Mouse (Mus musculus) G1E (cell line): ENCODE data around the gene Fmnl2.

ENCODE experiments used
- CTCF ChIP-seq: IDR thresholded peaks from 2 replicates; pipeline ENCODE4 v1.5.1; 2012; ENCODE audit warnings: low read depth, low read length, inconsistent platforms, mixed read lengths
- TAL1 ChIP-seq: conservative IDR thresholded peaks from 2 replicates; pipeline ENCODE4 v1.6.1; 2012; ENCODE audit warnings: low read depth, low read length, inconsistent platforms, mixed read lengths

DNA sequence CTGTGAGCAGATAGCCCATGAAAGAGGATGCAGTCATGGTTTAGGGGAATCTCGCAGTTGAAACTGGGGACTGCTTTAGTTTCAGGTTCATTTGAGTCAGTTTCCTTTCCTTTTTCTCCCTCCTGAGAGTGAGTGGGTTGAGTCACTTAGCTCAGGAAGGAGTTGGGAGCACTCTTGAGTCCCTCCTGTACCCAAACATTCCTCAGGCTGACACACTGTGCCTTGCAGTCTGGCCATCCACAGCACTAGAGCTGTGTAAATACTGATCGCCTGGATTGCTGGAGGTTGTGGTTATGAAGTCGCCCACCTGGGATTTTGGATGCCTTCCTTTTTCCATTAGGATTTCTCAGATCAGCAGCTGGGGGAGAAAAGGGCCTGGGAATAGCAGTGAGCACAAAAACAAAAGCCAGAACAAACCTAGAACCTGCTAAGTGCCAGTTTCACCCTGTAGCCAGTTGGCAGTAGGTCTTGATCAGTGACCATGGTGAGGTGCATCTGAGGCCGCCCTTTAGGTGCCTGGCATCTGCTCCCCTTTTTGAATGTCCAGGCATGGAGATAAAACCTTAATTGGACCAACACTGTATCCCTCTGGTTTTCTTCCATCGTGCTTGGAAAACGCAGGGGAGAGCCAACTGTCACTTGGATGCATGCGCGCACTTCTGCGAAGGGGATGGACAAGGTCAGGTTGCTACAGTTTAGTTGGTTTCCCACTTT, 4.5 kb downstream of the Fmnl2 start:
- TF ChIP-seq CTCF (no peak), TAL1 (no peak)
